ENCODE assay signal across 28 mouse cellular contexts in the genomic region with DNA sequence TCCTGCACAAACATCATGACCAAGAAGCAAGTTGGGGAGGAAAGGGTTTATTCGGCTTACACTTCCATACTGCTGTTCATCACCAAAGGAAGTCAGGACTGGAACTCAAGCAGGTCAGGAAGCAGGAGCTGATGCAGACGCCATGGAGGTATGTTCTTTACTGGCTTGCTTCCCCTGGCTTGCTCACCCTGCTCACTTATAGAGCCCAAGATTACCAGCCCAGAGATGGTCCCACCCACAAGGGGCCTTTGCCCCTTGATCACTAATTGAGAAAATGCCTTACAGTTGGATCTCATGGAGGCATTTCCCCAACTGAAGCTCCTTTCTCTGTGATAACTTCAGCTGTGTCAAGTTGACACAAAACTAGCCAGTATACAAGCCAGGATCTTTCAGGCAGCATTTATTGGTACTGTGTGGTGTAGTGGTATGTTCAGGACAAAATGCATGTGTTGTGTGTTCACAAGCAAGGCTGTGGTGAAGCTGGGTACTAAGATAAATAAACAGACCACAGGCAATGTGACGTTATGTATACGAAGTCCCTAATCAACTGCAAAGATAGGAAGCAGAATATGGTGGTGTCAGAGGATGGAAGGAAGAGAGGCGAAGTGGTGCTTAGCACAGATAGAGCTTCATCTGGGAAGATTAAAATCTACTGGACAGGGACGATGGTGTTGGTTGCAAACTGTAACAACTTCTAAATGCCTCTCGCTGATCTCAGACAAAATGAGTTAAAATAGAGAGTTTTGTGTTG. TPM values are rescaled to one million over a fixed set of nuclear protein-coding genes. Genes with fewer than 3 reads are reported as not detected.
"Had no signal": no experiment of that assay in that cellular context is flagged by ENCODE, and none has a peak within 500 bp of the region (broad histone marks: within the 10 kb centered on the region; RNA-seq: fewer than 3 reads in every experiment).

No protein-coding gene starts in this region.

RNA-seq across cellular contexts. Expression of gene Clrn3, which starts 47.0 kb away (rescaled TPM):
- total RNA-seq: gastrocnemius, adult 2 months; gastrocnemius, postnatal 10 days; gastrocnemius, postnatal 25 days; gastrocnemius, postnatal 4 days; heart, adult 2 months; heart, postnatal 14 days; heart, postnatal 36 days; hematopoietic stem cell, adult 5-6 weeks; hindbrain, postnatal 0 days; layer of hippocampus, adult 18-20 months; layer of hippocampus, adult 8-10 months; layer of hippocampus, postnatal 14 days; layer of hippocampus, postnatal 36 days; left cerebral cortex, adult 18-20 months; left cerebral cortex, adult 8-10 months; left cerebral cortex, postnatal 10 days; left cerebral cortex, postnatal 25 days; left cerebral cortex, postnatal 4 days had no signal
- polyA plus RNA-seq: frontal cortex, adult 2 months; heart, adult 2 months; heart, embryonic 11.5 days; heart, embryonic 13.5 days; heart, embryonic 15.5 days; heart, postnatal 0 days; hindbrain, embryonic 11.5 days; hindbrain, embryonic 15.5 days; hindbrain, postnatal 0 days; limb, embryonic 11.5 days; limb, embryonic 13.5 days; limb, embryonic 15.5 days had no signal
